Comparison of ENCODE assay signal across 8 mouse cellular contexts in the genomic region with DNA sequence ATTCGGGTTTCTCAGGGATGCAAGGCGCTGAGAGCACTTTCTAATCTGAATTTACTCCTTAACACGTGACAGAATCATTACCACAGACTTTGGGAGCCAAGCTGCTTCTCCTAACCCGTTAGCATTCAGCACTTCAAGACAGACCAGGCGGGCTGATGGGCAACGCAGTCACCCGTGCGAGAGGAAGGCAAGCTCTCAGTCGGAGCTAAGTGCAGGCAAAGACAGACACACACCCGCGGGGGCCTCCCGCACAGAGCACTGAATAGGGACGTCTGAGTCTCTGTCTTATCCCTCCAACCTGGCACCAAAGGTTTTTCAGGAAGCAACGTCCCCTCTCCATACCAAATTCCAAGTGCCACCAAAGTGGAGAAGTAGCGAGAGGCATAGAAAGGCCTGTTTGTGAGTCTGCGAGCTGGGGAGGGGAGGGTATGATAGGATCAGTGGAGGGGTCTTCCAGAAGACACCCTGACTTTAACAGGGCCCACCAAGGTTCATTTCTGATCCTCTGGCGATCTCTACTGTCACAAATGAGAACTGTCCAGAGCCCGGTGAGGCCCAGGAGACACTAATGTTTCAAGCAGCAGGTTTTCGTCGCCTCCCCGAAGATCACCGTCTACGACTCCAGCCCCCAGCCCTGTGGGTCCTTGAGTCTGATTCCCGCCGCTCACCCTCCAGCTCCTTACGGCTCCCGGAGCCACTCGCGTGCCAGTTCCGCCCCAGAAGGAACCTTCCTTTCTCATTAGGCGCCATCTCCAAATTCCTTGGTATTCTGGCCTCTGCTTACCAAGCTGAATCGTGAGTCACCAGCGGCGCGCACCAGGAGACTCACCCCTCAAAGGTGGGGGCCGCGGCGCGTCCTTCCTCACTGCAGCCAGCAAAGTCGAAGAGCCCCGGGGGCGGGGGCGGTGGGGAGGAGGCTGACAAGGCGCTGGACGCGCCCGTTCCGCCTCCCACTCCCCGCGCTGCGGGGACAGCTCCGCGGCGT. TPM values are rescaled to one million over a fixed set of nuclear protein-coding genes. Genes with fewer than 3 reads are reported as not detected.
DNase-seq lines count a peak whose midpoint lies in the region; ATAC-seq lines count a peak whose summit lies in the region.

A gene (minus strand): TSS at position 973 of the 985 bp plus-strand sequence.

- H3K36me3 ChIP-seq in heart, embryonic 14.5 days (ENCODE audit: control insufficient read depth, insufficient read depth, low read length): no peaks in the 10 kb centered on the region
- no peaks in the 10 kb centered on the region for H3K36me3 ChIP-seq in midbrain, embryonic 10.5 days

- peak within 1 kb of the TSS; percentile 42 to 43 for H3K4me3 ChIP-seq in heart, embryonic 14.5 days (ENCODE audit: control insufficient read depth in 1 of 2, insufficient read depth in 1 of 2, low read depth in 1 of 2, low read length in 2 of 2)
- peak within 1 kb of the TSS; percentile 59 for H3K4me3 ChIP-seq in midbrain, embryonic 10.5 days

- ATAC-seq in heart, embryonic 14.5 days (ENCODE audit: insufficient number of reproducible peaks, insufficient read depth, low FRiP score, low read depth): 0 out of 2 replicates have a peak, but pooled peaks have one; percentile 31
- peak; percentile 23; the same call in 1 of the 2 replicates for ATAC-seq in granulocyte monocyte progenitor cell, adult 5-6 weeks (replicated peaks; ENCODE audit: poor library complexity, severe bottlenecking)
- ATAC-seq in cerebellum, adult (ENCODE audit: insufficient number of reproducible peaks, low FRiP score, low TSS enrichment): no peak

- H3K4me2 ChIP-seq in heart, embryonic 14.5 days (ENCODE audit: low read length): peak within 1 kb of the TSS; percentile 65

- H3K9ac ChIP-seq in heart, embryonic 14.5 days (ENCODE audit: low read length): no peak within 1 kb of the TSS

- peaks cover 4 to 16% of the 10 kb centered on the region in 2 experiments; a peak in 3 of 4 replicates for H3K4me1 ChIP-seq in heart, embryonic 14.5 days (ENCODE audit: control insufficient read depth in 2 of 2, insufficient read depth in 2 of 2, low read length in 2 of 2)
- peaks cover 55% of the 10 kb centered on the region for H3K4me1 ChIP-seq in midbrain, embryonic 10.5 days

- H3K9me3 ChIP-seq in heart, embryonic 14.5 days (ENCODE audit: control insufficient read depth, low read length): no peaks in the 10 kb centered on the region
- H3K9me3 ChIP-seq in midbrain, embryonic 10.5 days (replicated peaks): no peaks in the 10 kb centered on the region

- intact Hi-C loops in heart, postnatal 14 days (cut with DNase I): no loop called here

- no peak for DNase-seq in heart, postnatal 14 days
- peak; percentile 39 for DNase-seq in adrenal gland, postnatal 25 days
- DNase-seq in midbrain, embryonic 10.5 days (ENCODE audit: low spot score): peak; percentile 63
- DNase-seq in urinary bladder, adult 18-20 months (ENCODE audit: low spot score in 2 of 2): no peak
- no peak for DNase-seq in gastrocnemius, postnatal 25 days

- under 1% methylated on average over 54 of the region's 54 CpGs for WGBS in heart, embryonic 14.5 days
- WGBS in midbrain, embryonic 10.5 days: under 1% methylated on average over 54 of the region's 54 CpGs

- no peak within 1 kb of the TSS for H3K27ac ChIP-seq in heart, embryonic 14.5 days (replicated peaks in 1 of 2; ENCODE audit: control insufficient read depth in 1 of 2, insufficient read depth in 1 of 2, low read depth in 2 of 2, low read length in 2 of 2)
- peak within 1 kb of the TSS; percentile 78 for H3K27ac ChIP-seq in midbrain, embryonic 10.5 days (replicated peaks)

- H3K27me3 ChIP-seq in heart, embryonic 14.5 days (ENCODE audit: control insufficient read depth, insufficient read depth, low read length): peaks cover 94% of the 10 kb centered on the region
- H3K27me3 ChIP-seq in midbrain, embryonic 10.5 days (ENCODE audit: low read depth, poor library complexity, severe bottlenecking): peaks cover 100% of the 10 kb centered on the region

RNA-seq across cellular contexts. Expression of the gene that starts here (rescaled TPM):
- polyA plus RNA-seq in heart, embryonic 14.5 days (2014; fragmentation: Nextera tagmentation; extraction: Ambion mirVana): not detected in 2 replicates
- total RNA-seq in heart, postnatal 14 days (2021): not detected
- total RNA-seq in adrenal gland, postnatal 25 days (2021): not detected in 2 replicates
- total RNA-seq in granulocyte monocyte progenitor cell, adult 5-6 weeks (2014; fragmentation: Nextera tagmentation): not detected in 2 replicates
- not detected in 2 replicates for total RNA-seq in granulocyte monocyte progenitor cell, adult 5-6 weeks (2017)
- 9.2 and 11.2 TPM in 2 replicates for polyA plus RNA-seq in midbrain, embryonic 10.5 days (2016; fragmentation: Nextera tagmentation; extraction: Ambion mirVana)
- not detected for total RNA-seq in gastrocnemius, postnatal 25 days (2021)

Comparison
In these comparisons a context has a peak if more than half of its experiments do, and no peak if none do; other contexts are left out.
1. RNA of the gene that starts here (polyA plus RNA-seq): 9.2 to 11.2 TPM in midbrain, embryonic 10.5 days; not detected in heart, embryonic 14.5 days; every median in the first group is over 10 times any median in the second.
2. Peak in ATAC-seq, H3K4me3 ChIP-seq and H3K4me2 ChIP-seq in heart, embryonic 14.5 days; RNA of the gene not detected or under 1 TPM.
3. Peak in DNase-seq in adrenal gland, postnatal 25 days; RNA of the gene not detected or under 1 TPM.
4. Peak in ATAC-seq in granulocyte monocyte progenitor cell, adult 5-6 weeks; RNA of the gene not detected or under 1 TPM.